Mouse (Mus musculus) CH12.LX (cell line): ENCODE results near the gene Hipk3. TPM values are rescaled to one million over a fixed set of nuclear protein-coding genes. Genes with fewer than 3 reads are reported as not detected.

ENCODE experiments used
- DNase-seq: peaks from one replicate; pipeline ENCODE4 v3.0.0-alpha.2; 2013; ENCODE audit errors: extremely low read depth
- H3K27ac ChIP-seq: 2 replicates; pipeline ENCODE4 v1.5.1; 2012; ENCODE audit warnings: low read depth, mild to moderate bottlenecking, control low read depth, moderate library complexity; ENCODE audit not compliant: insufficient read depth
- H3K27me3 ChIP-seq: replicated peaks from 2 replicates; pipeline ENCODE3; 2012; ENCODE audit warnings: inconsistent platforms
- H3K36me3 ChIP-seq, 2 experiments: replicated peaks in 1 of 2; 2 replicates each; pipeline versions ENCODE3 to v1.6.1; 2012; ENCODE audit warnings: inconsistent platforms in 1 of 2, low read length in 1 of 2, mild to moderate bottlenecking in 1 of 2, mixed read lengths in 1 of 2, moderate library complexity in 1 of 2; ENCODE audit not compliant: control insufficient read depth in 1 of 2, insufficient read depth in 1 of 2
- H3K4me1 ChIP-seq, 2 experiments: 2 replicates each; pipeline ENCODE4 v1.6.1; 2012; ENCODE audit warnings: inconsistent platforms in 1 of 2, moderate library complexity in 1 of 2; ENCODE audit not compliant: insufficient read depth in 2 of 2, control insufficient read depth in 1 of 2
- H3K4me2 ChIP-seq: 2 replicates; pipeline ENCODE4 v1.6.1; 2012; ENCODE audit warnings: low read depth, mild to moderate bottlenecking, control low read depth; ENCODE audit not compliant: poor library complexity, insufficient read depth, severe bottlenecking
- H3K4me3 ChIP-seq, 3 experiments: fragments of 150-350 bp in 1 of 3; sonication (generic) in 1 of 3; replicated peaks in 1 of 3; 2 replicates each; pipeline versions ENCODE3 to v1.5.1; 2011 to 2012; ENCODE audit warnings: low read depth in 2 of 3, low read length in 2 of 3, mild to moderate bottlenecking in 2 of 3, moderate library complexity in 2 of 3, control low read depth in 1 of 3, improper control_type of control experiment in 1 of 3, inconsistent platforms in 1 of 3, mixed read lengths in 1 of 3; ENCODE audit not compliant: poor library complexity in 1 of 3
- H3K79me2 ChIP-seq: replicated peaks from 2 replicates; pipeline ENCODE4 v1.6.1; 2012; ENCODE audit warnings: mild to moderate bottlenecking, moderate library complexity; ENCODE audit not compliant: control insufficient read depth, poor library complexity, insufficient read depth, severe bottlenecking; ENCODE audit errors: extremely low read depth
- H3K9ac ChIP-seq: 2 replicates; pipeline ENCODE4 v1.6.1; 2012; ENCODE audit warnings: low read depth, mild to moderate bottlenecking, control low read depth, moderate library complexity; ENCODE audit not compliant: insufficient read depth
- H3K9me3 ChIP-seq: replicated peaks from 2 replicates; pipeline ENCODE3; 2012; ENCODE audit warnings: low read length, inconsistent platforms, mixed read lengths
- BHLHE40 ChIP-seq: IDR thresholded peaks from 2 replicates; pipeline ENCODE4 v1.6.1; 2011; ENCODE audit warnings: mild to moderate bottlenecking, low read depth, low read length, improper control_type of control experiment
- CHD1 ChIP-seq: IDR thresholded peaks from 2 replicates; pipeline ENCODE4 v1.6.1; 2012; ENCODE audit warnings: low read depth, low read length, improper control_type of control experiment, inconsistent platforms
- CHD2 ChIP-seq: IDR thresholded peaks from 2 replicates; pipeline ENCODE4 v1.6.1; 2011; ENCODE audit warnings: low read length, improper control_type of control experiment
- CTCF ChIP-seq, 2 experiments: IDR thresholded peaks in 1 of 2; conservative IDR thresholded peaks in 1 of 2; 2 replicates each; pipeline ENCODE4 v1.5.1; 2011 to 2012; ENCODE audit warnings: low read depth in 2 of 2, low read length in 2 of 2, improper control_type of control experiment in 1 of 2, inconsistent platforms in 1 of 2, mild to moderate bottlenecking in 1 of 2, moderate library complexity in 1 of 2
- ELF1 ChIP-seq: IDR thresholded peaks from 2 replicates; pipeline ENCODE4 v1.6.1; 2014; ENCODE audit warnings: low read depth, mild to moderate bottlenecking, inconsistent platforms, low read length, improper control_type of control experiment
- EP300 ChIP-seq: IDR thresholded peaks from 2 replicates; pipeline ENCODE4 v1.6.1; 2011; ENCODE audit warnings: low read length, improper control_type of control experiment
- ETS1 ChIP-seq: conservative IDR thresholded peaks from 2 replicates; pipeline ENCODE4 v1.6.1; 2012; ENCODE audit warnings: low read depth, mild to moderate bottlenecking, inconsistent platforms, low read length, improper control_type of control experiment, moderate library complexity
- HCFC1 ChIP-seq: IDR thresholded peaks from 2 replicates; pipeline ENCODE4 v1.6.1; 2012; ENCODE audit warnings: low read depth, mild to moderate bottlenecking, inconsistent platforms, low read length, improper control_type of control experiment
- JUND ChIP-seq: conservative IDR thresholded peaks from 2 replicates; pipeline ENCODE4 v1.6.1; 2011; ENCODE audit warnings: low read depth, low read length, improper control_type of control experiment
- KAT2A ChIP-seq: IDR thresholded peaks from 2 replicates; pipeline ENCODE4 v1.6.1; 2012; ENCODE audit warnings: low read length, improper control_type of control experiment, inconsistent platforms; ENCODE audit not compliant: insufficient replicate concordance
- MAFK ChIP-seq: IDR thresholded peaks from 2 replicates; pipeline ENCODE4 v1.6.1; 2011; ENCODE audit warnings: low read length, improper control_type of control experiment; ENCODE audit not compliant: insufficient replicate concordance
- MAZ ChIP-seq: IDR thresholded peaks from 2 replicates; pipeline ENCODE4 v1.6.1; 2012; ENCODE audit warnings: low read depth, mild to moderate bottlenecking, inconsistent platforms, low read length, improper control_type of control experiment, moderate library complexity
- MEF2A ChIP-seq: IDR thresholded peaks from 2 replicates; pipeline ENCODE4 v1.6.1; 2014; ENCODE audit warnings: low read depth, mild to moderate bottlenecking, inconsistent platforms, low read length, improper control_type of control experiment, borderline replicate concordance
- MYC ChIP-seq: IDR thresholded peaks from 2 replicates; pipeline ENCODE4 v1.6.1; 2011; ENCODE audit warnings: low read depth, mild to moderate bottlenecking, improper control_type of control experiment, low read length
- NELFE ChIP-seq: IDR thresholded peaks from 2 replicates; pipeline ENCODE4 v1.6.1; 2011; ENCODE audit warnings: low read depth, low read length, improper control_type of control experiment
- NRF1 ChIP-seq: IDR thresholded peaks from 2 replicates; pipeline ENCODE4 v1.6.1; 2014; ENCODE audit warnings: low read depth, mild to moderate bottlenecking, inconsistent platforms, low read length, improper control_type of control experiment, moderate library complexity
- POLR2AphosphoS2 ChIP-seq: IDR thresholded peaks from 2 replicates; pipeline ENCODE4 v1.6.1; 2011; ENCODE audit warnings: low read depth, low read length, improper control_type of control experiment
- SMC3 ChIP-seq: IDR thresholded peaks from 2 replicates; pipeline ENCODE4 v1.6.1; 2011; ENCODE audit warnings: low read depth, low read length, improper control_type of control experiment
- TBP ChIP-seq: conservative IDR thresholded peaks from 2 replicates; pipeline ENCODE4 v1.6.1; 2011; ENCODE audit warnings: low read depth, low read length, improper control_type of control experiment
- UBTF ChIP-seq: IDR thresholded peaks from 2 replicates; pipeline ENCODE4 v1.6.1; 2012; ENCODE audit warnings: low read depth, mild to moderate bottlenecking, inconsistent platforms, low read length, improper control_type of control experiment, moderate library complexity
- USF2 ChIP-seq: conservative IDR thresholded peaks from 2 replicates; pipeline ENCODE4 v1.6.1; 2011; ENCODE audit warnings: low read depth, low read length, improper control_type of control experiment
- ZC3H11A ChIP-seq: IDR thresholded peaks from 2 replicates; pipeline ENCODE4 v1.6.1; 2012; ENCODE audit warnings: low read depth, mild to moderate bottlenecking, inconsistent platforms, low read length, improper control_type of control experiment
- dilution Hi-C: fragments of 300-500 bp; cut with MboI; formaldehyde crosslinking; loops from 2 replicates; pipeline ENCODE4 v1.14.3; 2020; ENCODE audit warnings: low sequenced_read_pairs; ENCODE audit not compliant: extremely low pct_unique_long_range_greater_than_20kb, extremely low pct_ligation_motif_present
- in situ Hi-C: fragments of 300-500 bp; cut with MboI; formaldehyde crosslinking; loops from 3 replicates; pipeline ENCODE4 v1.14.3; 2019; ENCODE audit warnings: low sequenced_read_pairs, low pct_ligation_motif_present, low pct_unique_long_range_greater_than_20kb, mixed read lengths
- polyA plus RNA-seq: library from polyadenylated mRNA; unstranded; fragments of >175 nt; gene quantifications from 2 replicates; pipeline ENCODE4 v1.2.1, GENCODE M21; 2012; ENCODE audit warnings: low read depth; ENCODE audit not compliant: insufficient read length
- total RNA-seq, 2 experiments: library from RNA; depleted of rRNA; stranded (reverse); fragments of 300-350 nt in 1 of 2; fragments of >200 nt in 1 of 2; gene quantifications; 2 replicates each; pipeline ENCODE4 v1.2.3; 2012 to 2014

The Hipk3 gene
- total and polyA plus RNA-seq, 3 experiments, result 14.8 to 19.5 (median 16.9) TPM

DNA sequence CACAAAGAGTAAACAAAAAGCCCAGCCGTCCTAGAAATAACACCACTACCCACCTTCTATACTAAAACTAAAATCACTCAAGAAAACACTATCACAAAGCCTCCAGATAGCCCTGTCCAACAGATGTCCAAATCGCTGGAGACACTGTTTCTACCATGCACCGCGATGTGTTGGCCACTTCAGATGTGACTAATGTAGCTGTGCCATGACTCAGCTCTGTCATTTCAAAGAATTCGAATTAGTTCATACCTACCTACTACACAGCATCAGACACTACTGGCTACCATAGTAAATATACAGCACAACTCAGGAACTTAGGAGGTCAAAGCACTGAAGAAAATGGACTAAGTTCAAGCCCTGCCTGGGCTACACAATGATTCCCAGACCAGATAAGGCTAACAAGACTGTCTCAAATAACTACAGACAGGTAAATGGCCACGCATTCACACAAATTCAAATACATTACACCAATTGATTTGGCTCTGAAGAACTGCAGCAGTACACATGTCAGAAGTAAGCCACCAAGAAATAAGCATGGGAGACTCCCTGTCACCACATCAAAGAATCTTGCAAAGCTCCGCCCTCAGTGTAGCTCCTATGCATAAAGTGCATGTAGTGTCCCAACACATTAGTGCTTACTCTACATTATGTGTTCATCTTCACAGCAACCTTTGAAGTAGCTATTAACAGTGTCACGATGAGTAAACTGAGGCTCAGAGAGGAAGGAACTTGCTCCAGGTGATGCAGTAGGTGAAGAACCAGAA is 35.5 kb downstream of the Hipk3 start:
- no peaks in the 10 kb centered on the region for H3K27me3 ChIP-seq
- dilution Hi-C loops (no loop called here), in situ Hi-C loops (no loop called here)
- no peak for TF ChIP-seq CHD2
- TF ChIP-seq JUND, result no peak
- H3K79me2 ChIP-seq, result peaks cover 37% of the 10 kb centered on the region
- H3K36me3 ChIP-seq, result peaks cover 4 to 24% of the 10 kb centered on the region in 2 experiments
- no peak overlapping the region for H3K4me3 ChIP-seq
- no peak overlapping the region for H3K27ac ChIP-seq
- H3K4me1 ChIP-seq, result peaks cover 0 to 25% of the 10 kb centered on the region in 2 experiments; a peak in 2 of 4 replicates
- H3K9me3 ChIP-seq, result no peaks in the 10 kb centered on the region
- DNase-seq, result no peak
- H3K9ac ChIP-seq, result no peak overlapping the region
- no peak overlapping the region for H3K4me2 ChIP-seq

DNA sequence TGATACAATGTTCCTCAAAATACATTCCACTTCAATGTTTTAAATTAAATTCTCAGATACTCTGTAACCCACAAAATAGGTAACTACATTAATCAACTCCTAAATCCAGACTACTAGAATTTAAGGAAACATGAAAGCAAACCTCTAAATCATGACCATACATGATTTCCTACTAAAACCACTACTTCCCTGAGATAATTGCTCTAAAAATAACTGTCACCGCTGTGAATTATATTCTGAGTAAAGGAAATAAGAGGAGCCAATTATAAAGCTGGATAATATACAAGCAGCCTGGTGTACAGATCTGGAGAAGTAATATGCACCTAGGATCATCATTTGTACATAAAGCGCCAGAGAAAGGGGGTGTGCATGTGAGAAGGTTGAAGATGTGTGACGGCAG is 37.1 kb downstream of the Hipk3 start:
- H3K4me2 ChIP-seq, result no peak overlapping the region
- no peak overlapping the region for H3K4me3 ChIP-seq
- dilution Hi-C loops, result no loop called here
- H3K9me3 ChIP-seq, result no peaks in the 10 kb centered on the region
- TF ChIP-seq SMC3, result no peak
- no peak for TF ChIP-seq USF2
- TF ChIP-seq JUND, result no peak
- TF ChIP-seq NRF1, result no peak
- in situ Hi-C loops, result no loop called here
- H3K79me2 ChIP-seq, result peaks cover 40% of the 10 kb centered on the region
- H3K36me3 ChIP-seq, result peaks cover 0 to 15% of the 10 kb centered on the region in 2 experiments
- DNase-seq, result no peak
- no peak overlapping the region for H3K27ac ChIP-seq
- peaks cover 0 to 25% of the 10 kb centered on the region in 2 experiments; a peak in 2 of 4 replicates for H3K4me1 ChIP-seq
- H3K9ac ChIP-seq, result no peak overlapping the region
- H3K27me3 ChIP-seq, result no peaks in the 10 kb centered on the region

DNA sequence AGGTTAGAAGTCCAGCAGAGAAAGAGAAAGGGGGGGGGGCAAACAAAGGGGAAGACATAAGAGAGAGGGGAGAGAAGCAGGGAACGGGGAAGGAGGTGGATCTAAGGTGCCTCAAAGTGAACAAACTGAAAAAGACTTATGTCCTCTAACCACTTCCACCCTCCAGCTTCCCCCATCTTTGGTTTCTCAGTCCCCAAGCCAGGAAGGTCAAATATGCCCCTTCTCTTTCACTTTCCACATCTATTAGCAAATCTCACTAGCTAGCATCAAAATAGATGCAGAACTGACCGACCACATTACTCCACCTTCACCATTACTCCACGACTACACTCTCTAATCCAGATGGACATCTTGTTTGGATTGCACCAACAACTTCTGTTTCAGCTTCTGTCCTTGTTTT is 43.6 kb downstream of the Hipk3 start:
- no peak overlapping the region for H3K4me3 ChIP-seq
- in situ Hi-C loops, result no loop called here
- peaks cover 3 to 20% of the 10 kb centered on the region in 2 experiments; a peak in 2 of 4 replicates for H3K4me1 ChIP-seq
- no peak for DNase-seq
- H3K9ac ChIP-seq, result no peak overlapping the region
- dilution Hi-C loops, result no loop called here
- no peaks in the 10 kb centered on the region for H3K9me3 ChIP-seq
- H3K36me3 ChIP-seq, result peaks cover 0 to 16% of the 10 kb centered on the region in 2 experiments
- TF ChIP-seq HCFC1 (no peak), POLR2AphosphoS2 (no peak), KAT2A (no peak), CTCF (conservative IDR thresholded peaks at IDR 0.05 in 1 of 2, IDR thresholded peaks at IDR 0.05 in 1 of 2; ENCODE audit: low read depth in 2 of 2, low read length in 2 of 2) (no peak), BHLHE40 (no peak), UBTF (no peak), MAZ (no peak), MEF2A (no peak), CHD2 (no peak), TBP (no peak), CHD1 (no peak), ZC3H11A (no peak), NELFE (no peak), MAFK (no peak), ELF1 (no peak), MYC (no peak), ETS1 (no peak), EP300 (no peak), JUND (no peak), SMC3 (no peak)
- TF ChIP-seq, all 38 proteins: peak for 0
- no peak overlapping the region for H3K27ac ChIP-seq
- no peaks in the 10 kb centered on the region for H3K27me3 ChIP-seq
- no peak overlapping the region for H3K4me2 ChIP-seq
- peaks cover 35% of the 10 kb centered on the region for H3K79me2 ChIP-seq
